Mouse (Mus musculus): ENCODE measurements around the gene Eif2s2.
A peak's percentile ranks its signal among the peaks of the same experiment; 100 is the strongest.
"Not testable (repeated sequence)": the region's sequence is repeated elsewhere in the genome, so short reads cannot be mapped to it uniquely, and the experiment has no call there.

Gene Eif2s2

GRCm38 (mm10) chr2:154925411-154926031, 32.8 kb upstream of the Eif2s2 start:
- TF ChIP-seq NANOG (IDR thresholded peaks at IDR 0.05; ENCODE audit: borderline replicate concordance, low read length), result peak; percentile 32
- no peak for TF ChIP-seq POU5F1 (IDR thresholded peaks at IDR 0.05; ENCODE audit: borderline replicate concordance, low read length)
- Histone ChIP-seq H3K9me3 (ENCODE audit: low read length) (no peaks in the 10 kb centered on the region), H3K4me3 (replicated peaks; ENCODE audit: low read length) (no peak overlapping the region), H3K4me1 (replicated peaks; ENCODE audit: low read depth, low read length) (no peaks in the 10 kb centered on the region), H3K36me3 (ENCODE audit: insufficient read depth, low read length) (no peaks in the 10 kb centered on the region), H3K27me3 (ENCODE audit: insufficient read depth, low read length) (peaks cover 31% of the 10 kb centered on the region)

GRCm38 (mm10) chr2:154922134-154922533, 29.4 kb upstream of the Eif2s2 start:
- not testable (repeated sequence) for H3K36me3 ChIP-seq (ENCODE audit: insufficient read depth, low read length); H3K4me3 ChIP-seq (replicated peaks; ENCODE audit: low read length); H3K9me3 ChIP-seq (ENCODE audit: low read length); H3K4me1 ChIP-seq (replicated peaks; ENCODE audit: low read depth, low read length)
- peaks cover 15% of the 10 kb centered on the region for H3K27me3 ChIP-seq (ENCODE audit: insufficient read depth, low read length)

GRCm38 (mm10) chr2:154920896-154921295, 28.2 kb upstream of the Eif2s2 start:
- Histone ChIP-seq H3K4me1 (replicated peaks; ENCODE audit: low read depth, low read length) (no peaks in the 10 kb centered on the region), H3K4me3 (replicated peaks; ENCODE audit: low read length) (no peak overlapping the region), H3K27me3 (ENCODE audit: insufficient read depth, low read length) (peaks cover 12% of the 10 kb centered on the region), H3K36me3 (ENCODE audit: insufficient read depth, low read length) (no peaks in the 10 kb centered on the region), H3K9me3 (ENCODE audit: low read length) (no peaks in the 10 kb centered on the region)
- TF ChIP-seq POU5F1 (IDR thresholded peaks at IDR 0.05; ENCODE audit: borderline replicate concordance, low read length) (no peak), CTCF (conservative IDR thresholded peaks at IDR 0.05; ENCODE audit: low read length) (no peak)

- Histone ChIP-seq H3K9me3 (ENCODE audit: low read length) (no peaks in the 10 kb centered on the region), H3K27me3 (ENCODE audit: insufficient read depth, low read length) (no peaks in the 10 kb centered on the region), H3K4me1 (replicated peaks; ENCODE audit: low read depth, low read length) (no peaks in the 10 kb centered on the region), H3K4me3 (replicated peaks; ENCODE audit: low read length) (no peak overlapping the region), H3K36me3 (ENCODE audit: insufficient read depth, low read length) (no peaks in the 10 kb centered on the region)
- no peak for TF ChIP-seq NANOG (IDR thresholded peaks at IDR 0.05; ENCODE audit: borderline replicate concordance, low read length)
- TF ChIP-seq CTCF (conservative IDR thresholded peaks at IDR 0.05; ENCODE audit: low read length), result no peak
- no peak for TF ChIP-seq POU5F1 (IDR thresholded peaks at IDR 0.05; ENCODE audit: borderline replicate concordance, low read length)
Measured at GRCm38 (mm10) chr2:154917866-154918641, 25.3 kb upstream of the Eif2s2 start.

GRCm38 (mm10) chr2:154916547-154916946, 23.8 kb upstream of the Eif2s2 start:
- H3K9me3 ChIP-seq (ENCODE audit: low read length), result no peaks in the 10 kb centered on the region
- no peak; the same call in 1 of the 2 replicates for TF ChIP-seq CTCF (conservative IDR thresholded peaks at IDR 0.05; ENCODE audit: low read length)
- no peak for TF ChIP-seq POU5F1 (IDR thresholded peaks at IDR 0.05; ENCODE audit: borderline replicate concordance, low read length)
- TF ChIP-seq NANOG (IDR thresholded peaks at IDR 0.05; ENCODE audit: borderline replicate concordance, low read length), result no peak

GRCm38 (mm10) chr2:154915922-154916541, 23.3 kb upstream of the Eif2s2 start:
- no peaks in the 10 kb centered on the region for H3K4me1 ChIP-seq (replicated peaks; ENCODE audit: low read depth, low read length)
- no peaks in the 10 kb centered on the region for H3K9me3 ChIP-seq (ENCODE audit: low read length)
- H3K27me3 ChIP-seq (ENCODE audit: insufficient read depth, low read length), result no peaks in the 10 kb centered on the region
- no peaks in the 10 kb centered on the region for H3K36me3 ChIP-seq (ENCODE audit: insufficient read depth, low read length)
- no peak for TF ChIP-seq POU5F1 (IDR thresholded peaks at IDR 0.05; ENCODE audit: borderline replicate concordance, low read length)
- TF ChIP-seq NANOG (IDR thresholded peaks at IDR 0.05; ENCODE audit: borderline replicate concordance, low read length), result no peak
- TF ChIP-seq CTCF (conservative IDR thresholded peaks at IDR 0.05; ENCODE audit: low read length), result no peak
- no peak overlapping the region for H3K4me3 ChIP-seq (replicated peaks; ENCODE audit: low read length)

More at GRCm38 (mm10) chr2:154916547-154916946, 23.8 kb upstream of the Eif2s2 start:
- Histone ChIP-seq H3K27me3 (ENCODE audit: insufficient read depth, low read length) (no peaks in the 10 kb centered on the region), H3K4me1 (replicated peaks; ENCODE audit: low read depth, low read length) (no peaks in the 10 kb centered on the region), H3K36me3 (ENCODE audit: insufficient read depth, low read length) (no peaks in the 10 kb centered on the region), H3K4me3 (replicated peaks; ENCODE audit: low read length) (no peak overlapping the region)

- no peak for TF ChIP-seq POU5F1 (IDR thresholded peaks at IDR 0.05; ENCODE audit: borderline replicate concordance, low read length)
- TF ChIP-seq NANOG (IDR thresholded peaks at IDR 0.05; ENCODE audit: borderline replicate concordance, low read length), result no peak
- TF ChIP-seq CTCF (conservative IDR thresholded peaks at IDR 0.05; ENCODE audit: low read length), result peak; percentile 56
- Histone ChIP-seq H3K36me3 (ENCODE audit: insufficient read depth, low read length) (peaks cover 3% of the 10 kb centered on the region; the same call in 1 of the 2 replicates), H3K4me1 (replicated peaks; ENCODE audit: low read depth, low read length) (no peaks in the 10 kb centered on the region; the same call in 1 of the 2 replicates), H3K27me3 (ENCODE audit: insufficient read depth, low read length) (no peaks in the 10 kb centered on the region), H3K9me3 (ENCODE audit: low read length) (peaks cover 23% of the 10 kb centered on the region), H3K4me3 (replicated peaks; ENCODE audit: low read length) (no peak overlapping the region)
Measured at GRCm38 (mm10) chr2:154909789-154910188, 17.1 kb upstream of the Eif2s2 start.

- not testable (repeated sequence) for H3K4me1 ChIP-seq (replicated peaks; ENCODE audit: low read depth, low read length); H3K27me3 ChIP-seq (ENCODE audit: insufficient read depth, low read length); H3K36me3 ChIP-seq (ENCODE audit: insufficient read depth, low read length); H3K4me3 ChIP-seq (replicated peaks; ENCODE audit: low read length)
- TF ChIP-seq CTCF (conservative IDR thresholded peaks at IDR 0.05; ENCODE audit: low read length), result 0 out of 2 replicates have a peak, but pooled peaks have one; percentile 6
- peaks cover 30% of the 10 kb centered on the region for H3K9me3 ChIP-seq (ENCODE audit: low read length)
Measured at GRCm38 (mm10) chr2:154908223-154908622, 15.5 kb upstream of the Eif2s2 start.
